Mouse (Mus musculus): Measurements from ENCODE around the gene Nfkbiz. TPM values are rescaled to one million over a fixed set of nuclear protein-coding genes. Genes with fewer than 3 reads are reported as not detected.

Gene Nfkbiz
- total and polyA plus RNA-seq, 3 experiments, result 1.3 to 2.4 TPM; not detected in 1

DNA sequence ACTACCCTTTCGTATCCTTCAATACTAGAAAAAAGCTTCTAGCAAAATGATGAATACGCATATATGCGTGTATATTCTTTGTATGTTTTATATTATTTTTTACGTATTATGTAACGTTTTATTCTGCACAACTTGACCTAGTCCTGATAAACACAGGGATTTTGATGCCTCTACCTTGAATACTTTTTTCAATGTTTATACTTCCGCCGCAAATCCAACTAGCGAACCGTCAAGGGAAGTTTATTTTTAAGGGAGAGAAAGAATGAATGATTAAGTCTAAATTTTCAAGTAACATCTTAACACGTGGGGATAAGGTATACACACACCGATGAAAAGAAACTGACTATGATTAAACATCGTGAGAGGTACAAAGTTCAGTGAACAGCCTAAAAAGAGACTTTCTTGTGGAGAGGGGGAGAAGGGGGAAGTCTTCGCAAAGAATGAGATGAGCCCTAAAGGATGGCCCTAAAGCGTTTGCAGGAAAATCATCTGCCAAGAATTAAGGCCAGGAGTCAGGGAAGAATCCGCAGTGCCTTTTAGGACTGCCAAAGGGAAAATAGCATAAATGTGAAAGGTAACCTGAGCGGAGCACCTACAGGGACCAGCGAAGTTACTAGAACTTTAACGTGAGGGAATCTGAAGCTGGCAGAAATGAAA is 15.8 kb downstream of the Nfkbiz start:
- Histone ChIP-seq H3K4me1 (ENCODE audit: control insufficient read depth in 1 of 2, insufficient read depth in 2 of 2, low read length in 2 of 2) (peaks cover 2 to 11% of the 10 kb centered on the region in 2 experiments), H3K9ac (ENCODE audit: control insufficient read depth, low read depth, low read length, poor library complexity, severe bottlenecking) (peak overlapping the region; percentile 91), H3K79me2 (ENCODE audit: control insufficient read depth, insufficient read depth, low read length, poor library complexity) (peaks cover 9% of the 10 kb centered on the region), H3K27me3 (ENCODE audit: control insufficient read depth in 1 of 2, insufficient read depth in 2 of 2, low read length in 2 of 2) (no peaks in the 10 kb centered on the region), H3K9me3 (replicated peaks; ENCODE audit: insufficient read depth, low read length) (no peaks in the 10 kb centered on the region), H3K27ac (ENCODE audit: control insufficient read depth, low read depth, low read length) (no peak overlapping the region), H3K36me3 (ENCODE audit: control insufficient read depth in 1 of 2, insufficient read depth in 2 of 2, low read length in 2 of 2) (peaks cover 0 to 12% of the 10 kb centered on the region in 2 experiments; a peak in 2 of 4 replicates), H3K4me3 (ENCODE audit: control insufficient read depth in 1 of 2, insufficient read depth in 1 of 2, low read depth in 2 of 2, low read length in 2 of 2) (peak overlapping the region; percentile 99)
- DNase-seq (ENCODE audit: low read depth, low spot score), result no peak
- TF ChIP-seq GABPA (IDR thresholded peaks at IDR 0.05; ENCODE audit: low read depth, low read length) (no peak), ELF1 (IDR thresholded peaks at IDR 0.05; ENCODE audit: low read depth, low read length) (no peak), POLR2A (IDR thresholded peaks at IDR 0.05; ENCODE audit: control insufficient read depth in 1 of 2, insufficient read depth in 1 of 2, low read depth in 1 of 2, low read length in 2 of 2, poor library complexity in 1 of 2) (no peak), ZMIZ1 (IDR thresholded peaks at IDR 0.05; ENCODE audit: low read depth, low read length) (no peak), ZC3H11A (IDR thresholded peaks at IDR 0.05; ENCODE audit: low read depth, low read length) (no peak), HCFC1 (IDR thresholded peaks at IDR 0.05; ENCODE audit: low read depth, low read length) (no peak), CHD2 (IDR thresholded peaks at IDR 0.05; ENCODE audit: low read length) (no peak), RCOR1 (IDR thresholded peaks at IDR 0.05; ENCODE audit: low read depth, low read length) (no peak), BHLHE40 (IDR thresholded peaks at IDR 0.05; ENCODE audit: borderline replicate concordance, low read depth, low read length) (no peak), RAD21 (IDR thresholded peaks at IDR 0.05; ENCODE audit: low read depth, low read length) (no peak), MXI1 (IDR thresholded peaks at IDR 0.05; ENCODE audit: low read depth, low read length) (no peak), MEF2A (IDR thresholded peaks at IDR 0.05; ENCODE audit: extremely low read depth, insufficient replicate concordance, low read depth, low read length, poor library complexity, severe bottlenecking) (no peak), MAZ (IDR thresholded peaks at IDR 0.05; ENCODE audit: low read depth, low read length) (no peak), MAFK (IDR thresholded peaks at IDR 0.05; ENCODE audit: borderline replicate concordance, low read depth, low read length) (no peak), POLR2AphosphoS5 (IDR thresholded peaks at IDR 0.05; ENCODE audit: borderline replicate concordance, low read depth, low read length) (no peak)

DNA sequence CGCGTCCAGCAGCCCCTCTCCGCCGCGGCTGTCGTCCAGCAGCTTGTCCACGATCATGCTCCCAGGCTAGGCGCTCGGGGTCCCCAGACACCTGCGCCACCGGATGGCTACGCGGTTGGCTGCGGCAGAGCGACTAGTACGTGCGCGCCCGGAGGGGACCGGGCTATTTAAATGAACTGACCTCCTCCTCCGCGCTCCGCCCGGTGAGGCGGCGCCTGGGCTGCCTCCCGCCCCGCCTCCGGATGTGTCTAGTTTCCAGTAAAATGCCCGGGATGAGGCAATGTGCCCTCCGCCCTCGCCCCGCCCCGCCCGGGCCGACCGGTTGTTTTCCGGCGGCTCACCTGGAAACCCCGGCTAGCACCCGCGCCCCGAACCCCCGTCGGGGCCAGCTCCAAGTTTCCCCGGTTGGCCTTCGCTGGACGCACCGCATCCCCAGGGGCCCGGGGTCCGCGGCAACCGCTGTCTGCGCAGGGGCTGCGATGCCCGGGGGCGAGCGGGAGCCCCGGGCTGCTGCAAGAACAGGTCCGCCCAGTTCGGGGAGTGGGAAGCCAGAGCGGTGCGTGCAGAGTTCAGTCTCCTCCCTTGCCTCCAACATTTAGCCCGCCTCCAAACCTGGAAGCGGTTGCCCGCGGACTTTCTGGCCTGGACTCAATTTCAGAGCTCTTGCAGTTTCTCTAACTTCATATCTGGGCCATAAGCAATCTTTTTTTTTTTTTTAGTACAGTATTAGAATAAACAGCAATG is 16.5 kb downstream of the Nfkbiz start:
- Histone ChIP-seq H3K27ac (ENCODE audit: control insufficient read depth, low read depth, low read length) (peak overlapping the region; percentile 68), H3K4me3 (ENCODE audit: control insufficient read depth in 1 of 2, insufficient read depth in 1 of 2, low read depth in 2 of 2, low read length in 2 of 2) (peak overlapping the region; percentile 99), H3K27me3 (ENCODE audit: control insufficient read depth in 1 of 2, insufficient read depth in 2 of 2, low read length in 2 of 2) (no peaks in the 10 kb centered on the region), H3K9me3 (replicated peaks; ENCODE audit: insufficient read depth, low read length) (no peaks in the 10 kb centered on the region), H3K9ac (ENCODE audit: control insufficient read depth, low read depth, low read length, poor library complexity, severe bottlenecking) (peak overlapping the region; percentile 91), H3K4me1 (ENCODE audit: control insufficient read depth in 1 of 2, insufficient read depth in 2 of 2, low read length in 2 of 2) (peaks cover 2 to 11% of the 10 kb centered on the region in 2 experiments), H3K36me3 (ENCODE audit: control insufficient read depth in 1 of 2, insufficient read depth in 2 of 2, low read length in 2 of 2) (peaks cover 0 to 12% of the 10 kb centered on the region in 2 experiments; a peak in 3 of 4 replicates), H3K79me2 (ENCODE audit: control insufficient read depth, insufficient read depth, low read length, poor library complexity) (peaks cover 9% of the 10 kb centered on the region)
- DNase-seq (ENCODE audit: low read depth, low spot score), result peak; percentile 94
- TF ChIP-seq ZMIZ1 (IDR thresholded peaks at IDR 0.05; ENCODE audit: low read depth, low read length), result peak; percentile 80
- peak; percentile 57 for TF ChIP-seq USF1 (IDR thresholded peaks at IDR 0.05; ENCODE audit: low read depth, low read length)
- TF ChIP-seq NELFE (IDR thresholded peaks at IDR 0.05; ENCODE audit: low read depth, low read length), result peak; percentile 79
- TF ChIP-seq EP300 (IDR thresholded peaks at IDR 0.05; ENCODE audit: low read depth in 1 of 2, low read length in 2 of 2), result 0 out of 4 replicates have a peak, but pooled peaks of 1 of the 2 experiments have one; percentile 13
- 0 out of 2 replicates have a peak, but pooled peaks have one; percentile 13 for TF ChIP-seq UBTF (IDR thresholded peaks at IDR 0.05; ENCODE audit: borderline replicate concordance, insufficient read depth, low read depth, low read length)
- TF ChIP-seq POLR2AphosphoS2 (IDR thresholded peaks at IDR 0.05; ENCODE audit: low read length), result 0 out of 2 replicates have a peak, but pooled peaks have one; percentile 67
- no peak for TF ChIP-seq E2F4 (IDR thresholded peaks at IDR 0.05; ENCODE audit: borderline replicate concordance, low read depth, low read length)
- peak; percentile 79 for TF ChIP-seq ZNF384 (IDR thresholded peaks at IDR 0.05; ENCODE audit: low read depth, low read length)
- TF ChIP-seq ETS1 (IDR thresholded peaks at IDR 0.05; ENCODE audit: low read depth, low read length), result 0 out of 2 replicates have a peak, but pooled peaks have one; percentile 6
- TF ChIP-seq TCF12 (IDR thresholded peaks at IDR 0.05; ENCODE audit: low read depth, low read length), result peak; percentile 31; the same call in 1 of the 2 replicates
- TF ChIP-seq USF2 (IDR thresholded peaks at IDR 0.05; ENCODE audit: borderline replicate concordance in 1 of 2, insufficient read depth in 1 of 2, low read depth in 1 of 2, low read length in 2 of 2), result no peak
- peak; percentile 32; the same call in 1 of the 2 replicates for TF ChIP-seq KAT2A (conservative IDR thresholded peaks at IDR 0.05; ENCODE audit: low read depth, low read length)
- TF ChIP-seq JUND (IDR thresholded peaks at IDR 0.05; ENCODE audit: low read depth, low read length), result no peak
- TF ChIP-seq CHD2 (IDR thresholded peaks at IDR 0.05; ENCODE audit: low read length), result no peak
- peak; percentile 54 for TF ChIP-seq MXI1 (IDR thresholded peaks at IDR 0.05; ENCODE audit: low read depth, low read length)
- TF ChIP-seq MAZ (IDR thresholded peaks at IDR 0.05; ENCODE audit: low read depth, low read length), result peak; percentile 17
- no peak for TF ChIP-seq RAD21 (IDR thresholded peaks at IDR 0.05; ENCODE audit: low read depth, low read length)
